Mouse (Mus musculus) c-Kit-negative CD71-positive TER-119-positive erythroid progenitor cells, embryonic 14.5 days (primary cell): ENCODE data around the gene Zbtb46.

Source experiments
- DNase-seq: peaks from one replicate; pipeline ENCODE4 v3.0.0-alpha.2; 2013; ENCODE audit warnings: low read depth, low spot score

Zbtb46 gene

GRCm38 (mm10) chr2:181463008-181463738, 3.9 kb upstream of the Zbtb46 start:
- DNase-seq, result no peak

DNA sequence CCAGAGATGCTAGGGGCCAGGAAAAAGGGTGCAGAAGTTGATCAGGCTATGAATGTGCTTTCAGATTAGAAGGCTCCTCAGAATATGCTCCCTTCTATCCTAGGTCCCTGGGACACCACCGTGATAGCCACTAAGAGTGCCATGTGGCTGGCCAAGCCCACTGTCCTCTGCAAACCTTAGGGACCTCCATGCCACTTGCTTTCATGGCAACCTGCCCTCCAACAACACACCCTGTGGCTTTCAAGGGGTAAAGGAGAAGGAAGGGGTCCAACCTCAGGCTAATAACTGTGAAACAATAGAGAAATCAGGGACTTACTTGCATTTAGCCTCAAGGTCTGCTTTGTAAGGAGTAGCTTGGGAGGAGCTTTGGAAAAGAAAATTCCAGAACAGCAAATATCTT, 3.4 kb upstream of the Zbtb46 start:
- no peak for DNase-seq

GRCm38 (mm10) chr2:181461536-181462100, 2.4 kb upstream of the Zbtb46 start:
- no peak for DNase-seq

DNA sequence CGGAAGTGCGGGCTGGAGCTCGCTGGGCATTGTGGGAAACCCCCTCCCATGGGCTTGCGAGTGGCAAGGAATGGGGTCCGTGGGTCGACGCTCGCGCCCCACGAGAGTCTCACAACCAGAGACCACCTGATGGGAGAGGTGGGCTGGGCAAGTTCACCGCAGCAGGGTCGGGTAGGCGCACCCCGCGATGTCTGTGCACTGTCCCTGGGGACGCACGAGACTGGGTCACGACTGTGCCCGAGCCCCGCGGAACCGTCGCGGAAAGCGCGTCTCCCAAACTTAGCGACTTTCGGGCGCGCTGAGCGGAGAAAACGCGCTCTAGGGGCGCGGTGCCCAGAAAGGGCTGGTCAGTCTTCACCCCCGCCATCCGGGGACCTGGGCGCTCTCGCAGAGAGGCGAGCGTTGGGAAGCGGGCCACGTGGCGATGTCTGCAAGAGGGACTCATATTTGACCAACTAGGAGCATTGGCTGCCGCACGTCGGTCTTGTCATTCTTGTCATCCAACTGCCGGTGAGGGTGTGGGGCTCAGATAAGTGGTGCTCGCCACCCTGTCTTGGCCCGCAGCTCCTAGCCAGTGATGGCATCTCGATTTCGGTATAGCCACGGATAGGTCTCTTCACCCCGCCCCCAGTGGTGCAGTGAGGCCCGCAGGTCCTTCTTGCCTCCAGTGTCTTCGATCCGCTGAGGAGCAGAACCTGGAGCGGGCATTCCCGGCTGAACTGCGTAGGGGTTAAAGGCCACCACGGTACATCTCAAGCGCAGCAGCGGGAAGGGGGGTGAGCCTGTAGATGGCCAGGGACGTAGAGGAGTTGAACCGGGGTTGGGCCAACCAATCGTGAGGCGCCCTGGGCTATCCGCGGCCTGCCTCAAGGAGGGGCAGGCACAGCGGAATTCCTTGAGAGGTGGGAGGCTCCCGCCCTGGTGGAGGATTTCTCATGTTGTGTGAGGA, 721 bp upstream of the Zbtb46 start:
- DNase-seq, result peak; percentile 60

DNA sequence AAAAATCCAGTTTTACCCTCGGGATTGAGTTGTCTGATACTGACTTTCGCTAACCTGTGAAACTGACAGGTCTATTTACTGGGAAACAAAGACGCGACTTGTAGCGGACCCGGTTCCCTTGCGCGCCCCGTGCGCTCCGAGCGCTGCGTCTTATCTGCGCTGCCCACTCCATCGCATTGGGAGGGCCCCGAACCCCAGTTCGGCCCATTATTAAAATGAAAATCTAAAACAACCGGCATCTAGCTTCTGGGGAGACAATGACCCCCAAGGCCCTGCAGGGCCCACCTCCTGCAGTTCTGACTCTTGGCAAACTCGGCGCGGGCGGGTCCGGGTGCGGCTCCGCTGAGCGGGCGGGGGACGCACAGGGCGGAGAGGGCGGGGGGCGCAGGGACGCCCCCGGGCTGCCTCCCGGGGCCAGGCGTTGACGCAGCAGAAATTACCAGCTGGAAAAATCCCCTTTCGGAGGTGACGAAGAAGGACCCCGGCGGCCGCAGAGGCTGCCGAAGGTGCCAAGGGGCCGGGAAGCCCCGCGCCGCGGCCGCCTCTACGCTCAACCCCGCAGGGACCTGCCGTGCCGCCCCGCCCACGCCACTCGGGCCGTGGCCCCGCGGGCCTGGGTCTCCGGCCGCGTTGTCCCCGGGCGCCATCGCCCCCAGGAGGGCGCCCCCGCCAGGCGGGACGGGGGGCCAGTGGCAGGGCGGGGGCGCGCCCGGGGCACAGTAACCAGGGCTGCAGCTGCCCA, 644 bp downstream of the Zbtb46 start:
- no peak for DNase-seq

DNA sequence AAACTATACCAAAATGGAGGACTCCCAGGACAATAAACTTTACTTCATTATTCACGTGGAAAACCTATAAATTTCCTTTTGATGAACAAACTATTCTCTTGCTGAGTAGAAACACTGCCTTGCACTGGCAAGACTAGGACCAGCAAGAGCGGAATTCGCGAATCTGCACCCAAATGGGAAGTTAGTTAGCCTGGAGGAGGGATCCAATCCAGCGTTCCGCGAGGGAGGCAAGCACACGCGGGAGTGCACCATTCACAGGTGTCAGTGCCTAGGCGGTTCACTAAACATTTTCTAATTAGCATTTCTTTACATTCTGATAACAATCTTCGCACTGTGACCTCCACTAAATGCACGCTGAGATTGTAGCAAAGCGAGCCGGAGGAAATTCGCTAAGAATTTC, 1.4 kb downstream of the Zbtb46 start:
- DNase-seq, result no peak

DNA sequence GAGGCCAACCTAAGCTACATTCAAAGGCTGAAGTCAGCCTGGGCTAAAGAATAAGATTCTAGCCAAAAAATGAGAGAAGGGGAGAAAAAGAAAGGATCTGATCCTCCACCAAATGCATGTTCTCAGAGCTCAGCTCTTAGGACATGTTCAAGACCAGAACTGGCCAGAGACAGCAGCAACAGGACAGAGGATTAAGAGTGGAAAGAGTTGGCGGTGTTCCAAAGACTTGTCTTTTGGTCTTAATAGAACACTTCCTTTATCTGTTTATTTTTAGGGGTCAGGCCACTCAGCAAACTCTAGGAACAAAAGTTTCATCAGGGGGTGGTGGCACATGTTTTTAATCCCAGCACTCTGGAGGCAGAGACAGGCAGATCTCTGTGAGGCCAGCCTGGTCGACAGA, 3.3 kb downstream of the Zbtb46 start:
- no peak for DNase-seq

DNA sequence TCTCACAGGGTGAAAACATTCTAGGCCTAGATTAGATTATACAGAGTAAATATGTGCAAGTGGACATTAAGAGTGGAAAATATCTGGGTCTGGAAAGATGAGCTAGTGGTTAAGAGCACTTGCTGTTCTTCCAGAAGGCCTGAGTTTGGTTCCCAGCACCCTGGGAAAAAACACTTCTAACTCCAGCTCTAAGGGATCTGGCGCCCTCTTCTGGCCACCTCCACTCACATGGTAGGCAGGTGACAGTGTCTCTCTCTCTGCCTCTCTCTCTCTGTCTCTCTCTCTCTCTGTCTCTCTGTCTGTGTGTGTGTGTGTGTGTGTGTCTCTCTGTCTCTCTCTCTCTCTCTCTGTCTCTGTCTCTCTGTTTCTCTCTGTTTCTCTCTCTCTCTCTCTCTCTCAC, 6.0 kb downstream of the Zbtb46 start:
- DNase-seq, result no peak

DNA sequence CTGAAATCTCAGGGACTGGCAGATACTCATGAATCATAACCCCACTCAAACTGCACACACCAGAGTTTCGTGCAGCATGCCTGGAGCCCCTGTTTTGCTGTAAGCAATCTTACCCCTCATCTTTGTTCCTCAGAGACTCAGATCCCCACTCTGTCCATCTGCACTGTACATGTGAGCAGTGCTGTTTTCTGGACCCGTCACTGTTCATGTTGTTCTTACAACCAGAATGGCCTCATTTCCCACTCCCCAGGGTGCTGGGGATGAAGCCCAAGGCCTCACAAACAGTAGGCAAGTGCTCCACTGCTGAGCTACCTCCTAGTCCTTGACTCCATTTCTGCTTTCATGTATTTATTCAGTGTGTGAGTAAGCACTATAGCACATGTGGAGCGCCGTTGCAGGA, 7.0 kb downstream of the Zbtb46 start:
- no peak for DNase-seq

GRCm38 (mm10) chr2:181443016-181443415, 16.2 kb downstream of the Zbtb46 start:
- DNase-seq, result no peak

GRCm38 (mm10) chr2:181438176-181438575, 21.1 kb downstream of the Zbtb46 start:
- DNase-seq, result no peak

DNA sequence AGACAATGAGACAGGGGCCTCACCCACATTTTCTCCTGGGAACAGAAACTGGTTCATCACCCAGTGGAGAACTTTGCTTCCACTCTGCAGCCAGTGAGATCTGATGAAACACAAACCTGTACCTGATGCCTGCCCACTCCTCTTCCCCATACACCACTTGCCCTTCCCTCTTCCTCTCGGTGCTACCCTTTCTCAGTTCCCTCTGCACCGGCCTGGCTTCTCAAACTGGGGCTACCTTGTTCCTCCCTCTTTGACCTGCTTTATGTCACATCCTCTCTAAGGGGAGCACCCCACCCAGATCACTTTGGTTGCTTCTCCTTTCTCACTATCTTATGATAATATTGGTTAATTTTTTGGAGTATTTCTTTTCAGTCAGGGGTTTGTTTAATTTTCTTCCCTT, 23.0 kb downstream of the Zbtb46 start:
- DNase-seq, result no peak

- no peak for DNase-seq
Observed at GRCm38 (mm10) chr2:181423834-181424233, 35.4 kb downstream of the Zbtb46 start.

GRCm38 (mm10) chr2:181420903-181421638, 38.2 kb downstream of the Zbtb46 start:
- DNase-seq, result peak; percentile 34

GRCm38 (mm10) chr2:181420426-181420825, 38.8 kb downstream of the Zbtb46 start:
- DNase-seq, result peak; percentile 47

GRCm38 (mm10) chr2:181419359-181419758, 39.9 kb downstream of the Zbtb46 start:
- DNase-seq, result no peak

GRCm38 (mm10) chr2:181415945-181416344, 43.3 kb downstream of the Zbtb46 start:
- DNase-seq, result no peak

- DNase-seq, result no peak
Observed at GRCm38 (mm10) chr2:181413141-181413540, 46.1 kb downstream of the Zbtb46 start.

- no peak for DNase-seq
Observed at GRCm38 (mm10) chr2:181410760-181411473, 48.3 kb downstream of the Zbtb46 start.

DNA sequence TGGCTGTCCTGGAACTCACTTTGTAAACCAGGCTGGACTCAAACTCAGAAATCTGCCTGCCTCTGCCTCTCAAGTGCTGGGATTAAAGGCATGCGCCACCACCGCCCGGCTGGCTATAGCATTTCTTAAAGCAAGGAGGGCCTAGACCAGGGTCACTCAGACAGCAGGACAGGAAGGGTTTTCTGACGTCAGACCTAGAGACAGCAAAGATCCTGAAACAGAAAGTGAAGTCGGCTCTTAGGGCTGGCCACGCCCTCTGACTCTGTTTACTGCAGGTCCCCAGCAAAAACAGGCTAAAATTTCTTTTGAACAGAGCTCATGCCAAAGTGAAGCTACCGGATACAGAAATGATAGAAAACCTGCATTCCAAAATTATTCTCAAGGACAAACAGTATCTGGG, 49.6 kb downstream of the Zbtb46 start:
- DNase-seq, result no peak
